Mouse (Mus musculus) heart, embryonic 14.5 days (tissue): ENCODE data around the gene Pbx2. TPM values are rescaled to one million over a fixed set of nuclear protein-coding genes. Genes with fewer than 3 reads are reported as not detected.

Experiments used
- ATAC-seq: fragments of 200-750 bp; cut with Nextera tagmentation; 2 replicates; pipeline ENCODE4 v1.8.0; 2017; ENCODE audit warnings: low read depth, moderate TSS enrichment; ENCODE audit not compliant: insufficient number of reproducible peaks, insufficient read depth, low FRiP score
- H3K27ac ChIP-seq, 2 experiments: fragments of 200-500 bp in 1 of 2; fragments of 300-500 bp in 1 of 2; sonication (generic) in 1 of 2; replicated peaks in 1 of 2; 2 replicates each; pipeline ENCODE4 v1.5.1; 2012 to 2014; ENCODE audit warnings: low read depth in 2 of 2, low read length in 2 of 2, control low read depth in 1 of 2, mild to moderate bottlenecking in 1 of 2, mixed read lengths in 1 of 2; ENCODE audit not compliant: control insufficient read depth in 1 of 2, insufficient read depth in 1 of 2
- H3K27me3 ChIP-seq: fragments of 300-500 bp; sonication (generic); 2 replicates; pipeline ENCODE4 v1.6.1; 2014; ENCODE audit warnings: mild to moderate bottlenecking, low read length, control low read depth; ENCODE audit not compliant: control insufficient read depth, insufficient read depth
- H3K36me3 ChIP-seq: fragments of 300-500 bp; sonication (generic); 2 replicates; pipeline ENCODE4 v1.6.1; 2014; ENCODE audit warnings: mild to moderate bottlenecking, control low read depth, low read length, mixed read lengths; ENCODE audit not compliant: control insufficient read depth, insufficient read depth
- H3K4me1 ChIP-seq, 2 experiments: fragments of 200-500 bp in 1 of 2; fragments of 300-500 bp in 1 of 2; sonication (generic) in 1 of 2; 2 replicates each; pipeline ENCODE4 v1.6.1; 2012 to 2014; ENCODE audit warnings: low read length in 2 of 2, control low read depth in 1 of 2, mixed read lengths in 1 of 2; ENCODE audit not compliant: control insufficient read depth in 2 of 2, insufficient read depth in 2 of 2
- H3K4me2 ChIP-seq: fragments of 300-500 bp; sonication (generic); 2 replicates; pipeline ENCODE4 v1.6.1; 2014; ENCODE audit warnings: mild to moderate bottlenecking, low read length
- H3K4me3 ChIP-seq, 2 experiments: fragments of 200-500 bp in 1 of 2; fragments of 300-500 bp in 1 of 2; sonication (generic) in 1 of 2; 2 replicates each; pipeline ENCODE4 v1.5.1; 2012 to 2014; ENCODE audit warnings: low read length in 2 of 2, mild to moderate bottlenecking in 2 of 2, control low read depth in 1 of 2, low read depth in 1 of 2, moderate library complexity in 1 of 2; ENCODE audit not compliant: control insufficient read depth in 1 of 2, insufficient read depth in 1 of 2
- H3K9ac ChIP-seq: fragments of 300-500 bp; sonication (generic); 2 replicates; pipeline ENCODE4 v1.6.1; 2014; ENCODE audit warnings: mild to moderate bottlenecking, low read length
- H3K9me3 ChIP-seq: fragments of 300-500 bp; sonication (generic); 2 replicates; pipeline ENCODE4 v1.6.1; 2016; ENCODE audit warnings: low read length, control low read depth; ENCODE audit not compliant: control insufficient read depth
- WGBS: fragments of 180-500 bp; shearing (Covaris S2); extraction: QIAGEN DNeasy Blood & Tissue Kit; methylation state at CpG from one replicate; pipeline ENCODE4 v1.1.7; 2014; 5-methylcytosine and 5-hydroxymethylcytosine counted together
- polyA plus RNA-seq: library from polyadenylated mRNA; unstranded; fragments of >200 nt; fragmentation: Nextera tagmentation; extraction: Ambion mirVana; gene quantifications from 2 replicates; pipeline ENCODE4 v1.2.1, GENCODE M21; 2014

Pbx2 gene
- polyA plus RNA-seq, 1 experiment from 2014 or later = 7.9 TPM

DNA sequence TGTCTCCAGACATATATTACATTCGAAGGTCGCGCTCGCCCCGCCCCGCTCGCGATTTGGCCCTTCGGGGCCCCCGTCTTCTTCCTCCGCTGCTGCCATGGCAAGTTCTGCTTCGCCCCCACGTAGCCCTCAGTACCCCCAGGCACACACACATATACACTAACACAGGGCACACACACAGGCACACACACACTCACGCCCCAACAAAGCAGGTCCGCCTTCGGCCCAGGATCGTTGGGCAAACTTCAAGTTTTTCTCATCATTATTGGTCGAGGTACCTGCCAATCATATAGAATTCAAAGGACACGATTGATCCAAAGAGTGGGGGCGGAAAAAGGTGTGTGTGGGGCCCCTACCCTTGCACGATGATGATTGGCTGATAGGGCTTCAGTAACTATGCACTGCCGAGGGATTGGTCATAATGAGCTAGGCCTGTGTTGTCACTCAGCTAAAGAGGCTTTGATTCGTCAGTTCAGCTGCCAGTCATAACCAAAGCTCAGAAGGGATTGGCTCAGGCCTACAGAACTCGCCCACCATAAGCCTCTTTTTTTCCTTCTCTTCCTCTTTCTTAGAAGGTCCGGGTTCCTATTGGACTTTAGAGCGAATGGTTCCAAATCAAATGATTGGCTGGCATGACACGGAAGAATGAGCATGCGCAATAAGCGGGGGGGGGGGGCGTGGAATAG, 12.5 kb downstream of the Pbx2 start, which contains the start of gene Rnf5:
Gene Rnf5 (minus strand): TSS at position 316 of the 686 bp plus-strand sequence.
- peak; percentile 92 for ATAC-seq

DNA sequence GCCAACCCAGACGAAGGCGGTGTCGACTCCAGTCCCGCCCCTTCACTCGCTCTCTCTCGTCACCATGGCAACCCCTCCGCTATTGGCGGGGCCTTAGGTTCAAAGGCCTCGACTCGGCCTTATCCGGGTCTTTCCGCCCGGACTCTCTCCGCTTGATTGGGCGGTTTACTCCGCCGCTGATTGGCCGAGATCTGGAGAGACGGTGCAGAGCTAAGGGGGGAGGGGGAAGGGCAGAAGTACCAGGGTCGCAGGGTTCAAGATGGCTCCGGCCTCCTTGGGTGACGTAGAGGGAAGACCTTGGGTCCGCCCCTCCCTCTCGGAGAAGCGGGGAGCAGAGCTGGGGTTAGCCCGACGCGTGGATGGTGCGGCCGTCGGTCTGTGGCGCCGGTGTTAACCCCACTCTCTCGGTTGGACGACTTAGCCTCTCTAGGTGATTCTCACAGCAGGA, 13.0 kb downstream of the Pbx2 start, which contains the start of gene Agpat1:
Gene Agpat1 (plus strand): TSS at position 202 of the 448 bp plus-strand sequence.
- peak; percentile 90 for ATAC-seq
- H3K9me3 ChIP-seq = no peaks in the 10 kb centered on the region
- H3K9ac ChIP-seq = peak within 1 kb of the TSS; percentile 95
- peaks cover 22% of the 10 kb centered on the region for H3K36me3 ChIP-seq
- peak within 1 kb of the TSS; percentile 90 to 96 for H3K4me3 ChIP-seq
- WGBS = under 1% methylated on average over 35 of the region's 35 CpGs
- H3K27ac ChIP-seq = peak within 1 kb of the TSS; percentile 87 to 90
- H3K27me3 ChIP-seq = no peaks in the 10 kb centered on the region
- H3K4me1 ChIP-seq = peaks cover 17 to 41% of the 10 kb centered on the region in 2 experiments
- H3K4me2 ChIP-seq = peak within 1 kb of the TSS; percentile 94

More for the DNA sequence above, 12.5 kb downstream of the Pbx2 start, which contains the start of gene Rnf5:
- no peaks in the 10 kb centered on the region for H3K27me3 ChIP-seq
- peak within 1 kb of the TSS; percentile 87 to 90 for H3K27ac ChIP-seq
- peaks cover 22% of the 10 kb centered on the region for H3K36me3 ChIP-seq
- H3K4me2 ChIP-seq = peak within 1 kb of the TSS; percentile 94
- under 1% methylated on average over 30 of the region's 30 CpGs for WGBS
- peaks cover 17 to 36% of the 10 kb centered on the region in 2 experiments for H3K4me1 ChIP-seq
- peak within 1 kb of the TSS; percentile 90 to 96 for H3K4me3 ChIP-seq
- H3K9me3 ChIP-seq = no peaks in the 10 kb centered on the region
- peak within 1 kb of the TSS; percentile 95 for H3K9ac ChIP-seq

DNA sequence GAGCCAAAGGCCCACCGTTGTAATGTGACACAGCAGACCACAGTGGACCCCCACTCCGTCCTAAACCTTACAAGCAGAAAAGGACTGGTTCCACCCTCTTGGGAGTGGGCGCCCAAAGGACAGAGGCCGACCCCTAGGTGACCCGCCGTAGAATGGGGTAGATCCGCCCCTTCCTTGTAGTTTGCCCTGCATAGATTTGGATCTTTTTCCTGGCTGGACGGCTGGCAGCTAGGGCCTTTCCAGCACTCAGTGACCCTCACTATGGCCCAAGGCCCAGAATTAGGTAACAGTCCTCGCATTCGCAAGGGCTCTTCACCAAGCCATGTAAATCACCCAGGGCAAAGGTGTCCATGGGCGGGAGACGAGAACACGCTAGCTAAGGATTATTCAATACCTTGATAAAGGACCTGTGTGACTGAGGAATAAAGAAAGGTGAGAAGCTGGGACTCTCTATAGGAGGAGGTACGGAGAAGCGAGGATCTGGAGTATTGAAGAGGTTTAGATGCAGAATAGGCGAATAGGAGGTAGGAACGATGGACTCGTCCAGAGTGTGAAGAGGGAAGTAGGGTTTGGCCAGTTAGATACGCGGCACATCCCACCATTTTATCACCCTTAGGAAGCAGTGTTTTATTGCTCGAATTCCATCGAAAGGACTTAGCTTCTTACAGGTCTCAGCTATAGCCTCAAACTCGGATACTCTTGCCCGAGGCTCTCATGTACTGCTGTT, 13.6 kb downstream of the Pbx2 start:
- H3K9me3 ChIP-seq = no peaks in the 10 kb centered on the region
- H3K4me1 ChIP-seq = peaks cover 15 to 44% of the 10 kb centered on the region in 2 experiments
- WGBS = 17% methylated on average over 24 of the region's 24 CpGs
- no peak for ATAC-seq
- peak overlapping the region; percentile 95 for H3K9ac ChIP-seq
- H3K27me3 ChIP-seq = no peaks in the 10 kb centered on the region
- H3K4me2 ChIP-seq = peak overlapping the region; percentile 94
- H3K27ac ChIP-seq = peak overlapping the region; percentile 84 to 87
- H3K36me3 ChIP-seq = peaks cover 23% of the 10 kb centered on the region
- peak overlapping the region; percentile 82 to 90 for H3K4me3 ChIP-seq

DNA sequence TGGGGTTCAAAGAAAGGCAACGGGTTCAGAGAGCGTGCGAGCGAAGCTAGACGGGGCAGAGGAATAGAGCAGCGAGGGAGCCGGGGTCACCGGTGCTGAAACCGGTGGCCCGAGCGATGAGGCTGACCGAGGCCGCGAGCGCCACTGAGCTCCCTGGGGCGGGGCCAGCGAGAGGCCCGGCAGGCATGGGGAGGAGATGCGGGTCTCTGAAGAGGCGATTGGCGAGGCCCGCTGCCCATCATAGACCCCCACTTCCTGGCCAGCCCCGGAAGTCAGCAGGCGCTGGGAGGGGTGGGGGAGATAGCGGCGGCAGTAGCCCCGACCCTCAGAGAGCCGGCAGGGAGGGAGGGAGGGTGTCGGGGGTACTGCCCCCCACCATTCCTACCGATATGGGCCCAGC, 14.5 kb downstream of the Pbx2 start:
- H3K27me3 ChIP-seq = no peaks in the 10 kb centered on the region
- peaks cover 15 to 45% of the 10 kb centered on the region in 2 experiments for H3K4me1 ChIP-seq
- H3K36me3 ChIP-seq = peaks cover 21% of the 10 kb centered on the region
- peak overlapping the region; percentile 82 to 90 for H3K4me3 ChIP-seq
- H3K4me2 ChIP-seq = peak overlapping the region; percentile 94
- peak overlapping the region; percentile 84 to 87 for H3K27ac ChIP-seq
- peak overlapping the region; percentile 95 for H3K9ac ChIP-seq
- ATAC-seq = peak; percentile 41
- no peaks in the 10 kb centered on the region for H3K9me3 ChIP-seq
- 0% methylated on average over 24 of the region's 30 CpGs for WGBS

DNA sequence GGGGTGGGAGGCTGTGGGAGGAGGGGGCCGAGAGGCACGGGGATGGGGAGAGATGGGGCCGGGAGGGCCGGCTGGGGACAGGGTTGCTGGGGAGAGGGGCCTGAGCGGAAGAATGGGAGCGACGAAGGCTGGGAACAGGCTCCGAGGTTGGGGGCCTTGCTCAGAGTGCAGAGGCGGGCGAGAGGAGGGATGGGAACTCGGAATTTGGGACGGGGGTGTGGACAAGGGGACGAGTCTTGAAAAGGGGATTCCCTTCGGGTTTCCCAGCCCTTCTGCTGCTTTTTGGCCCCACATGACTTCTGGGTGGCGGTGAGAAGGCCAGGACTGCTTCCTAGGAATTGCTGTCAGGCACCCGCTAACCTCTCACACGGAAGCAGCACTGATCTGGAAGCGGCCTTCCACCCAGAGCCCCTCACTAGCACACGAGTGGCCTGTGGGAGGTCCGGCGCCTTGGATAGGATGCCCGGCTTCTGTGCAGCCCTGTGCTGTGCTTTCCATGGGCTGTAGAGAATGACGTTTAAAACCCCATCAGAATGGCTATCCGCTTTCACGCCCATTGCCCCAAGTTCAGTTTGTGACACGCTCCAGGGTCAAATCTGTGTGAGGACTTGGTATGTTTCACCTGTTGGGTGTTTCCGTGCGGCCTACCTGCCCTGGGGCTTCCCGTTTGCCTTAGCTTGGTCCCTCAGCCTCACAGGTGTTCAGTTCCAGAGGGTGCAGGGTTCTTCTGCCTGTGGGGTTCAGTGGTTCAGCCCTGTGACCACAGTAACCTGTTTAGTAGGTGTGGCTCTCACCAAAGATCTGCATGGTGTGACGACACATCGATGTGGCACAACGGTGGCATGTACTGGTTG, 15.3 kb downstream of the Pbx2 start:
- peak overlapping the region; percentile 82 to 90 for H3K4me3 ChIP-seq
- H3K9ac ChIP-seq = peak overlapping the region; percentile 95
- H3K27ac ChIP-seq = peak overlapping the region; percentile 49 to 87
- H3K27me3 ChIP-seq = no peaks in the 10 kb centered on the region
- peak overlapping the region; percentile 94 for H3K4me2 ChIP-seq
- peaks cover 21% of the 10 kb centered on the region for H3K36me3 ChIP-seq
- H3K4me1 ChIP-seq = peaks cover 15 to 45% of the 10 kb centered on the region in 2 experiments
- no peak for ATAC-seq
- no peaks in the 10 kb centered on the region for H3K9me3 ChIP-seq
- 16% methylated on average over 32 of the region's 32 CpGs for WGBS

DNA sequence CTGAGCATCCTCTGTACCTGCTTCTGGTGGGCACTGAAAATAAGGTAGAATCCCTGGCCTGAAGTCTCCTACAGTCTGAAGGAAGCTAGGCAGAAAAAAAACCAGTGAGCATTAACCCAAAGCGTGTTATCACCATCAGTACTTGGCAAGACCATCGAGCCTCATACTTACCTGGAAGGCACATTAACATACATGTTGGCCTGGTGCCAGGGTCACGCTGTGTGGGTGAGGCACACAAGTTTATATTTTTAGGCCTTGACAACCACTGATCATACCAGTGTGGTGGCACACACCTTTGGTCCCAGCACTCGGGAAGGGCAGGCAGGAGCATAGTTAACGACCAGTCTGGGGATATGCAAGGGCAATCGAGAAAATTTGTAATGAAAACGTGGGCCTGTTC, 16.9 kb downstream of the Pbx2 start:
- H3K9ac ChIP-seq = no peak overlapping the region
- no peaks in the 10 kb centered on the region for H3K9me3 ChIP-seq
- peaks cover 15 to 39% of the 10 kb centered on the region in 2 experiments for H3K4me1 ChIP-seq
- no peak for ATAC-seq
- no peaks in the 10 kb centered on the region for H3K27me3 ChIP-seq
- no peak overlapping the region for H3K27ac ChIP-seq
- H3K4me2 ChIP-seq = no peak overlapping the region
- H3K36me3 ChIP-seq = peaks cover 31% of the 10 kb centered on the region
- 77% methylated on average over 7 of the region's 7 CpGs for WGBS
- no peak overlapping the region for H3K4me3 ChIP-seq

DNA sequence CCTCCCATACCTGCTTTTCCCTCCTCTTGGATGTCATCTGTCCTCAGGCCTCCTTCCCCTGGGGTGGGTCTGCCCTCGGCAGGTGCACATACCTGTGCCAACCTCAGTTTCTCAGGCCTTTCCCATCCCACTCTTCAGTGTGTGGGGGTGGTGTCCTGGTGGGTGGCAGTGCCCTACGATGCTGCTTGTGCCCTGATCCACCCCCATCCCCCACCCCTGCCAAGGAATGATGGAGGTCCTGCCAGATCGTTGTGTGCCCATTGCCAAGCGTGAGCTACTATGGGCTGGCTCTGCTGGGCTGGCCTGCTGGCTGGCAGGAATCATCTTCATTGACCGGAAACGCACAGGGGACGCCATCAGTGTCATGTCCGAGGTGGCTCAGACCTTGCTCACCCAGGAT, 20.0 kb downstream of the Pbx2 start:
- Histone ChIP-seq H3K4me1 (peaks cover 7 to 29% of the 10 kb centered on the region in 2 experiments), H3K9me3 (no peaks in the 10 kb centered on the region), H3K4me3 (no peak overlapping the region), H3K36me3 (peaks cover 49% of the 10 kb centered on the region), H3K27me3 (no peaks in the 10 kb centered on the region), H3K4me2 (no peak overlapping the region), H3K9ac (no peak overlapping the region), H3K27ac (no peak overlapping the region)
- WGBS = 93% methylated on average over 8 of the region's 8 CpGs
- ATAC-seq = no peak
